16 mouse cellular contexts compared by ENCODE assay signal in genomic region chr12:29222099-29222498, GRCm38 (mm10).
"Had no signal": no experiment of that assay in that cellular context is flagged by ENCODE, and none has a peak within 500 bp of the region (broad histone marks: within the 10 kb centered on the region; RNA-seq: fewer than 3 reads in every experiment).

No protein-coding gene starts in this region.

- H3K4me2 ChIP-seq: limb, embryonic 13.5 days; lung, embryonic 14.5 days had no signal

- H3K27me3 ChIP-seq: limb, embryonic 13.5 days had no signal

- H3K27ac ChIP-seq: kidney, postnatal 0 days; limb, embryonic 13.5 days; liver, embryonic 14.5 days; midbrain, embryonic 10.5 days; stomach, postnatal 0 days had no signal

- H3K9ac ChIP-seq: limb, embryonic 13.5 days; liver, embryonic 14.5 days; lung, embryonic 14.5 days had no signal

- DNase-seq: kidney, adult 11 months; kidney, adult 9 months; kidney, postnatal 36 days; layer of hippocampus, adult 9-11 months; layer of hippocampus, postnatal 36 days; lung, embryonic 14.5 days; lung, postnatal 10 days; lung, postnatal 4 days; thymus, adult 18-20 months; thymus, postnatal 25 days had no signal

- H3K9me3 ChIP-seq: limb, embryonic 13.5 days; midbrain, embryonic 10.5 days had no signal

- H3K36me3 ChIP-seq: limb, embryonic 13.5 days; midbrain, embryonic 10.5 days had no signal

- H3K4me3 ChIP-seq: limb, embryonic 13.5 days; midbrain, embryonic 10.5 days; myocyte had no signal

- H3K4me1 ChIP-seq: limb, embryonic 13.5 days had no signal
